Mouse (Mus musculus): ENCODE results near the gene Gm8369.
"Not testable (repeated sequence)": the region's sequence is repeated elsewhere in the genome, so short reads cannot be mapped to it uniquely, and the experiment has no call there.

- not testable (repeated sequence) for TF ChIP-seq POLR2A (IDR thresholded peaks at IDR 0.05; ENCODE audit: low read depth, low read length); CTCF (IDR thresholded peaks at IDR 0.05; ENCODE audit: extremely low read depth, insufficient read depth, insufficient read length, insufficient replicate concordance)
These were observed 32.6 kb downstream of the Gm8369 start for GRCm38 (mm10) chr19:11518356-11518755.
